Mouse (Mus musculus) embryonic facial prominence, embryonic 13.5 days (tissue): ENCODE measurements at regions not wholly inside any gene's neighbourhood (a gene's known extent, or its start where the extent isn't known, plus 50 kb on each side); places are given as distances from the start of the nearest gene placed in this dataset.

Experiments
- ATAC-seq: fragments of 200-750 bp; cut with Nextera tagmentation; 2 replicates; pipeline ENCODE4 v1.8.0; 2017; ENCODE audit warnings: low read depth; ENCODE audit not compliant: insufficient number of reproducible peaks, insufficient read depth, low FRiP score, low TSS enrichment
- H3K27ac ChIP-seq: fragments of 300-500 bp; sonication (generic); 2 replicates; pipeline ENCODE4 v1.5.1; 2015; ENCODE audit warnings: moderate library complexity, mild to moderate bottlenecking, inconsistent platforms
- H3K27me3 ChIP-seq: fragments of 300-500 bp; sonication (generic); 2 replicates; pipeline ENCODE4 v1.6.1; 2015; ENCODE audit warnings: mild to moderate bottlenecking, inconsistent platforms
- H3K36me3 ChIP-seq: fragments of 300-500 bp; sonication (generic); 2 replicates; pipeline ENCODE4 v1.6.1; 2015; ENCODE audit warnings: mild to moderate bottlenecking, inconsistent platforms
- H3K4me1 ChIP-seq: fragments of 300-500 bp; sonication (generic); 2 replicates; pipeline ENCODE4 v1.6.1; 2015; ENCODE audit warnings: inconsistent platforms
- H3K4me2 ChIP-seq: fragments of 300-500 bp; sonication (generic); 2 replicates; pipeline ENCODE4 v1.6.1; 2015; ENCODE audit warnings: moderate library complexity, mild to moderate bottlenecking, inconsistent platforms
- H3K4me3 ChIP-seq: fragments of 300-500 bp; sonication (generic); 2 replicates; pipeline ENCODE4 v1.5.1; 2015; ENCODE audit warnings: mild to moderate bottlenecking, inconsistent platforms
- H3K9ac ChIP-seq: fragments of 300-500 bp; sonication (generic); 2 replicates; pipeline ENCODE4 v1.6.1; 2015; ENCODE audit warnings: mild to moderate bottlenecking, inconsistent platforms
- H3K9me3 ChIP-seq: fragments of 300-500 bp; sonication (generic); 2 replicates; pipeline ENCODE4 v1.6.1; 2016; ENCODE audit warnings: inconsistent platforms
- WGBS: fragments of 180-500 bp; shearing (Covaris S2); methylation state at CpG from one replicate; pipeline ENCODE4 v1.1.7; 2015; ENCODE audit warnings: mixed read lengths; 5-methylcytosine and 5-hydroxymethylcytosine counted together

DNA sequence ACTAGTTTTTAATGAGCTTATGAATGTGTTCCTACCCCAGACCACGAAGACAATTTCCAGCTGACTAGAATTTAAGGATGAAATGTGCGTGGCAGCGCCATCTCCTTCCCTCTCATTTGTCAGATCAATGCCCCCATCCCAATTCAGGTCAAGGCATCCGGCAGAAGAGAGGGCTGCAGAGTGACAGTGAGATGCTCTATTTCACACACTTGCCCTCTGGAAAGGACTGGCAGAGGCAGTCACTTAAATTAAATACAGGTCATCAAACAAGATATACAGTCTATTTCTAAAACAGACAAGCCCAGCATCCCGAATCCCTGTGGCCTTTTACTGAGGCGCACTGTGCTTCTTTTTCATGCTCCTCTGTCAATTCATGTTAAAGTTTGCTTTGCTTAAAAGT is 211.9 kb downstream of the Ptprc start:
- Histone ChIP-seq H3K4me3 (no peak overlapping the region), H3K27ac (no peak overlapping the region), H3K4me1 (no peaks in the 10 kb centered on the region), H3K4me2 (no peak overlapping the region), H3K9me3 (0 out of 2 replicates have a peak, but pooled peaks cover 5% of the 10 kb centered on the region), H3K9ac (no peak overlapping the region), H3K27me3 (no peaks in the 10 kb centered on the region), H3K36me3 (peaks cover 48% of the 10 kb centered on the region)
- ATAC-seq = no peak
- 75% methylated on average over 6 of the region's 6 CpGs for WGBS

DNA sequence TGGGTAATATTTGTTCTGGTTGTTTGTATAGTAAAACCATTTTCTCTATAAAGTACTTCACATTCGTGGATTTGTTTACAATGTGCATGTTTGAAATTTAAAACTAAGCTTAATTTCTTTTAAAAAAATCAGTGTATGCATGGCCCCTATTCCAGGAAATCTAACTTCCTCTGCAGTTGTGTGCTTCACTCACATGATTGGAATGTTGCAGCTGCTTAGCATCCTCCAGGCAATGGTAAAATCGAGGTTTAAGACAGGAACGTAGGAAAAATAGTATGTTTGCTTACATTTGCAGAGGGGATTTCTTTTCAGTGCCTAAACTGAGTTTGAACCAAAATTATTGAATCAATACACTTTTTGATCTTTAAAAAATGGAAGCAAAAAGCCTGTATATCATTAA is 217.5 kb downstream of the Ptprc start:
- H3K27ac ChIP-seq = no peak overlapping the region
- peaks cover 20% of the 10 kb centered on the region for H3K36me3 ChIP-seq
- WGBS = 39% methylated on average over 3 of the region's 3 CpGs

DNA sequence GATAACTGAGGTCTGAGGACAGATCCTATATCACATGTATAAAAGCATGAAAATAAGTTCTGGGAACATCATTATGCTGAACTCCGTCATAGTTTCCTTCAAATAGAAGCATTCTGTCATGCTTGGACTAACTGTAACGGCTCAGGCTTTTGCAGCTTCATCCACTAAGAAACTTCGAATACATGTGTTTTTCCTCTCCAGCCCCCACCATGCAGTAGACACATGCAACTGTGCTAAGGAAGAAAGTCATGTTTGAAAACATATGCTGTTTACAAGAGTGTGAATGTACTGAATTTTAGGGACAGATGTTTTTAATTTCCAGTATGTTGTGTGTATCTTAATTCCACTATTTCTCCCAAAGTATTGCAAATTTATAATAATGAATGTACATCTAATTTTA is 219.5 kb downstream of the Ptprc start:
- Histone ChIP-seq H3K27ac (peak overlapping the region; percentile 73), H3K36me3 (peaks cover 11% of the 10 kb centered on the region)

More for the DNA sequence above, 217.5 kb downstream of the Ptprc start:
- ATAC-seq = no peak
- Histone ChIP-seq H3K4me3 (no peak overlapping the region), H3K9me3 (0 out of 2 replicates have a peak, but pooled peaks cover 5% of the 10 kb centered on the region), H3K4me2 (no peak overlapping the region), H3K4me1 (peaks cover 23% of the 10 kb centered on the region), H3K9ac (no peak overlapping the region), H3K27me3 (no peaks in the 10 kb centered on the region)

DNA sequence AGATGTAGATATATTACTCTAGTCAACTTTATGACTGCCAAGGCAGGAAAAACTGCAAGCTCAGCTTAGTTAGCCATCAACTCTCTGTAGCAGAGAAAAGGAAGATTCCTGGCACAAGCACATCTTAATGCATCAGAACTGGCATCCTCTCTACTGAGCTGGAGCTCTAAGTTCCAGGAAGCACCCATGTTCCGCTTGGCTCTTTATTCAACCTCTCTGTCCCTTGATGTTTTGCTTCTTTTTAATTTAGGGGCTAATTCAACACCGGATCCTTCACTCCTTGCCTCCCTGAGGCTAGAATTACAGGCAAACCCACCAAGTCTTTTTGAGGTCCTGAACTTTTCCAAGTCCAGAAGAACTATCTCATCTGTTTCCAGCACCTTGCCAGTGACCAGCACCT is 220.4 kb downstream of the Ptprc start:
- Histone ChIP-seq H3K4me2 (no peak overlapping the region), H3K4me3 (no peak overlapping the region), H3K27me3 (no peaks in the 10 kb centered on the region), H3K36me3 (0 out of 2 replicates have a peak, but pooled peaks cover 6% of the 10 kb centered on the region), H3K9me3 (no peaks in the 10 kb centered on the region), H3K4me1 (peaks cover 31% of the 10 kb centered on the region), H3K27ac (peak overlapping the region; percentile 73), H3K9ac (no peak overlapping the region)
- 50% methylated on average over 2 of the region's 2 CpGs for whole genome bisulfite sequencing
- ATAC-seq = no peak

More for the DNA sequence above, 219.5 kb downstream of the Ptprc start:
- no peak overlapping the region for H3K4me3 ChIP-seq
- H3K4me2 ChIP-seq = no peak overlapping the region
- peaks cover 31% of the 10 kb centered on the region for H3K4me1 ChIP-seq
- H3K9ac ChIP-seq = no peak overlapping the region
- H3K27me3 ChIP-seq = no peaks in the 10 kb centered on the region
- 37% methylated on average over 3 of the region's 3 CpGs for WGBS
- 0 out of 2 replicates have a peak, but pooled peaks have one; percentile 20 for ATAC-seq
- no peaks in the 10 kb centered on the region for H3K9me3 ChIP-seq

DNA sequence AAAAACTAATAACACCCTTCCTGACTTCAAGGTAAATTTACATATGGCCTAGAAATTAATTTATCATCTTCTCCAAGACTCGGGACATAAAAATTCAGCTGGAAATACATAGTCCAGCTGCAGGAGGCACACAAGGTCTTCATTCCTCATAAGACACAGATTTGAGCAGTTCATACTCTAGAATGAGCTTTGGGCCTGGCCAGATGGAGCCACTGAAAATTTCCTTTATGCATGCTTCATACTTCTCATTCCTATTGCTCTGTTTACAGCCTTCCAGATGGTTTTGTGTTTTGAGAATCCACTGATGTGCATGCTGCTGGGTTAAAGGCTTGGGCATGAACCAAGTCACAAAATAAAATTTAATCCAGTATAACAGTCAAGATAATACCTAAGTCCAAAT is 222.1 kb downstream of the Ptprc start:
- Histone ChIP-seq H3K4me3 (no peak overlapping the region), H3K27me3 (no peaks in the 10 kb centered on the region), H3K36me3 (peaks cover 16% of the 10 kb centered on the region), H3K27ac (0 out of 2 replicates have a peak overlapping the region, but pooled peaks have one; percentile 12), H3K4me2 (no peak overlapping the region), H3K4me1 (peaks cover 31% of the 10 kb centered on the region), H3K9ac (no peak overlapping the region), H3K9me3 (no peaks in the 10 kb centered on the region)
- ATAC-seq = no peak
- 43% methylated on average over 1 of the region's 1 CpGs for WGBS

DNA sequence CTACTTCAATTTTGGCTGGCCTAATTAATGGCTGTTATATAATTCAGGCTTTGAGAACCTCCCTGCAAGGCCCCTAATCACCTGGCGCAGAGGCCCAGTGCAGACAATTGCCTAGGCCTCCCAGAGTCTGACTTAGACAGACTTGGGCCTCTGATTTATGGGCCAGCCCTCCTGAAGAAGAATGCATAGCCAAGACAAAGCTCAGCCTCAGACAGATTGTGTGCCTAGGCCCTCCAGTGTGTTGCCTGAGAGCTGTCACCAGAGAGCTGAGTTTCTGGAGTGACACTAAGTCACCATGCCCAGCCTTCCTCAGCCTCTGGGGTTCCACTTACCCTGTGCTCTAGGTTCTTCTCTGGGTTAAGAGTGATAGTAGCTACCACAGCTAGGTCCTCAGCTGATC is 222.7 kb downstream of the Ptprc start:
- Histone ChIP-seq H3K9me3 (no peaks in the 10 kb centered on the region), H3K4me2 (no peak overlapping the region), H3K9ac (no peak overlapping the region), H3K36me3 (peaks cover 16% of the 10 kb centered on the region), H3K27ac (peak overlapping the region; percentile 70), H3K4me3 (no peak overlapping the region), H3K4me1 (peaks cover 31% of the 10 kb centered on the region), H3K27me3 (no peaks in the 10 kb centered on the region)
- WGBS = 84% methylated on average over 1 of the region's 1 CpGs
- ATAC-seq = no peak

DNA sequence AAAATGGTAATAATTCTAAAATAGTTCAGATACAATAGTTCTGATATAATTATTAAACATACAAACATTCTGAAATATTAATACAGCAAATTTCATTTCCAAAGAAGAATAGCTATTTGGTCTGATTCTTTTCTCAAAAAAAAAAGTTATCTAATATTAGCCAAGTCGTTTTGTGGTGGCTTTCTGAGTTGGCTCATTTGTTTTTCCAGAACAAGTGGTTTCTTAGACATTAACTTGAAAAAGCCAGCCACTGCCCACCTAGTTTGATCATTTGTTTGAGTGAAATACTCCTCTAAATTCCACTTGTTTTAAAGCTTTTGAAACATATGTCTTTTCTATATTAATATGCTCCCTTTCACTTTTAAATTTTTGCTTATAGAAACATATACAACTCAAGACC is 227.6 kb downstream of the Ptprc start:
- Histone ChIP-seq H3K9me3 (no peaks in the 10 kb centered on the region), H3K27ac (no peak overlapping the region), H3K27me3 (no peaks in the 10 kb centered on the region), H3K9ac (no peak overlapping the region), H3K4me3 (no peak overlapping the region), H3K36me3 (peaks cover 30% of the 10 kb centered on the region), H3K4me2 (no peak overlapping the region), H3K4me1 (peaks cover 6% of the 10 kb centered on the region)
- no peak for ATAC-seq
- WGBS = 68% methylated on average over 1 of the region's 1 CpGs

DNA sequence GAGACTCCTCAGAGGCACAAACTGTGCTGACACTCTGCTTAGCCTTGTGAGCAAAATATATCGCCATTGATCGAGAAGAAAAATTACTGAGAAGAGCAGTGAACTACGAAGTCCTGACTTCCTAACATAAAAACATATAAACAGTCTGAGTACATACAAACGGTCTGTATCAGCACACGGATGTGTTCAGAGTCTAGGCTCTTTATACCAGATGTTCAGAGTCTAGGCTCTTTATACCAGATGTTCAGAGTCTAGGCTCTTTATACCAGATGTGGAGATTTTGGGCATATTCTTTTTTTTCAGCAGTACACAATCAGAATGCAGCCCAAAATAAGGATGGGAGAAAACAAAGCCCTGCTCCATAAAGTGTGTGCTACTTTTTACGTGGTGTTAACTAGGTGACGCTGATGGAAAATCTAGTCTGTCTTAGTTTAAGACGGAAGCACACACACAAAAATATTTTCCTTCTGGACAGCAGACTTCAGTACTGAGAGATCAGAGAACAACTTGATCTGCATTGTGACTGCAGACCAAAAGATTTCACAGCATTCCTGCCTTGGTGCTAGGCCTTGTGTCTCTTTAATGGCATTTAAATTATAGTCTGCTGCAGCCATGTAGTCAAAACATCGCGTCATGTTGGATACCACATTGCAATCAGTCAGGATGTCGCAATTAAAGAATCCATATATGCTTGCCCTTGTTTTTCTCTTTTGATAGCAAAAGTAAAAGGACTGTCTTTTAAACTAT is 233.6 kb downstream of the Ptprc start:
- no peaks in the 10 kb centered on the region for H3K9me3 ChIP-seq
- H3K36me3 ChIP-seq = peaks cover 33% of the 10 kb centered on the region
- peaks cover 16% of the 10 kb centered on the region; the same call in 1 of the 2 replicates for H3K4me1 ChIP-seq
- 61% methylated on average over 11 of the region's 11 CpGs for WGBS
- H3K27ac ChIP-seq = 0 out of 2 replicates have a peak overlapping the region, but pooled peaks have one; percentile 12
- no peak overlapping the region for H3K9ac ChIP-seq
- no peaks in the 10 kb centered on the region for H3K27me3 ChIP-seq
- no peak overlapping the region for H3K4me3 ChIP-seq
- ATAC-seq = no peak
- H3K4me2 ChIP-seq = no peak overlapping the region

DNA sequence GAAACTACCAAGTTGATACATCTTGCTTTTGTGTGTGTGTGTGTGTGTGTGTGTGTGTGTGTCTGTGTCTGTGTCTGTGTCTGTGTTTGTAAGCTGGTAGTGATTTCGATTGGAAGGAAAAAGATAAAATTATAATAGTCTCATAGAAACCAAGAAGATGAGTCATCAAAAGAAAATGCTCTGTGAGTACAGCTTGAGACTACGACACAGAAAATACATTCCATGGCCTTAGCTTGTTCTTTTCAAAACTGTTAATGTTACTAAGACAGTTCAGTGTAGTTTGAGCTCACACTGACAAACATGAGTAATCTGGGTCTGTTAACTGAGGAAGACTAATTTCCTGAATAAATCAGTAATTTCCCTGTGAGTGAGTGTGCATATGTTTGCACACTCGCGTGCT is 239.8 kb downstream of the Ptprc start:
- Histone ChIP-seq H3K9ac (no peak overlapping the region), H3K36me3 (peaks cover 57% of the 10 kb centered on the region), H3K27ac (no peak overlapping the region), H3K4me2 (no peak overlapping the region), H3K9me3 (no peaks in the 10 kb centered on the region), H3K27me3 (no peaks in the 10 kb centered on the region), H3K4me3 (no peak overlapping the region), H3K4me1 (peaks cover 8% of the 10 kb centered on the region; the same call in 1 of the 2 replicates)
- no peak for ATAC-seq
- WGBS = 79% methylated on average over 4 of the region's 4 CpGs

DNA sequence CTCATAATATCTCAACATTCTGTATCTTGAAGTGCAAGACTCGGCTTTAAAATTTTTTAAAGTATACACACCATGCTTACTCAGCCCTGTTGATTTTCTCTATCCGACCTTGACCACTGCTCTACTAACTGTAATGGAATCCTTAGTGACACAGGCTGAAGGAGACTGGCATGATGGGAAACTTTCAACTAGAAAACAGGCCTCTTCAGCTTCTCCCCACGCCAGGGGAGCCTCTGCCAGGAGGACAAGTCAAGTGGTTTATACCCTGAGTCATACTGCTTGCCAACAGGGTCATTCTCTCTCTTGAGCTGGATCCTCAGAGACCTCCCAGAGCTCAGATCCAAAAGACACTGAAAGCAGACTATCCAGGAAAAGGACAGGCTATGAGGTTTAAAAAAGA is 245.7 kb downstream of the Ptprc start:
- Histone ChIP-seq H3K9me3 (no peaks in the 10 kb centered on the region), H3K4me3 (no peak overlapping the region), H3K4me1 (peaks cover 33% of the 10 kb centered on the region), H3K27ac (no peak overlapping the region), H3K9ac (no peak overlapping the region), H3K36me3 (peaks cover 44% of the 10 kb centered on the region), H3K27me3 (no peaks in the 10 kb centered on the region), H3K4me2 (no peak overlapping the region)
- 89% methylated on average over 3 of the region's 3 CpGs for WGBS
- no peak for ATAC-seq

DNA sequence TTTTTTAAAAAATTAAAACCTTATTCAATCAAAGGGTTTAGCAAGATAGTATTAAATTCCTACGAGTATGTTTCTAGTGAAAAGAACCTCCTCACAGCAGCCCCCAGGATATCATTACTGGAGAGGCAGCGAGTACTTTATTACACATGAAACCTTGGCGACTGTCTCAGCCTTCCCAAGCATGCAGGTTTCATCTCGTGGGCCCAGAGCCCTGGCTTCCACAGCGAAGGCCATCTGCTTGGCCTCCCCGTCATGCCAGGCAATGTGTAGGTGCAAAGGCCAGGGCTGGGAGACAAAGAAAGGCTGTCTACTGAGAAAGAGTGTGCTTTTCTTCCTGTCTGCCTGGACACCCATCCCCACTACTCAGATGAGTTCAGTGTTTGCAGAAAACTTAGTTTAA is 247.0 kb downstream of the Ptprc start:
- H3K4me2 ChIP-seq = peak overlapping the region; percentile 52
- peaks cover 33% of the 10 kb centered on the region for H3K4me1 ChIP-seq
- no peak for ATAC-seq
- H3K9me3 ChIP-seq = no peaks in the 10 kb centered on the region
- no peaks in the 10 kb centered on the region for H3K27me3 ChIP-seq
- WGBS = 15% methylated on average over 6 of the region's 6 CpGs
- H3K27ac ChIP-seq = peak overlapping the region; percentile 85
- H3K9ac ChIP-seq = no peak overlapping the region
- H3K36me3 ChIP-seq = peaks cover 32% of the 10 kb centered on the region
- H3K4me3 ChIP-seq = no peak overlapping the region

DNA sequence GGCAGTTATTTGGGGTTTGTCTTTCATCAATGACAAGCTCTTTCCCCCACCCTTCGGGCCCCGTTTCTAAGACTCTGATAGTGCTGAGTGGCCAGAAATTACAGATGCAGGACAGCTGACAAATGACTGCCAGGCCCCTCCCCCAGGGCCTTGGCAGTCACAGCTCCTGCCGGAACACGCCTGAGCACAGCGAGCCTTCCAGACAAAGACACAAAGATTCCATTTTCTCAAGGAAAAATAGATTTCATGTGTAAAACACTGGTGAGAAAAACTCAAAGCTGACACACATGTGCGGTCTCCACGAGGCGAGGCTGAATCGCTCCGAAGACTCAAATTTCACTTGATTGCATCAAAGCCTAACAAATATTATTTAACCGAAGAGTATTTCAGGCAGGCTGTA is 247.6 kb downstream of the Ptprc start:
- 9% methylated on average over 11 of the region's 11 CpGs for WGBS

More for the DNA sequence above, 247.6 kb downstream of the Ptprc start:
- Histone ChIP-seq H3K4me2 (peak overlapping the region; percentile 52), H3K9me3 (no peaks in the 10 kb centered on the region), H3K27me3 (no peaks in the 10 kb centered on the region), H3K4me3 (0 out of 2 replicates have a peak overlapping the region, but pooled peaks have one; percentile 19), H3K36me3 (peaks cover 28% of the 10 kb centered on the region), H3K9ac (peak overlapping the region; percentile 51; the same call in 1 of the 2 replicates), H3K4me1 (peaks cover 33% of the 10 kb centered on the region), H3K27ac (peak overlapping the region; percentile 85)
- 0 out of 2 replicates have a peak, but pooled peaks have one; percentile 64 for ATAC-seq
